Mouse (Mus musculus) ES-Bruce4 (cell line): Measurements from ENCODE around the gene Frem2.

ENCODE experiments used
- CTCF ChIP-seq: IDR thresholded peaks from one replicate; pipeline ENCODE4 v1.8.1; 2011; ENCODE audit warnings: low read depth, low read length
- POLR2A ChIP-seq: IDR thresholded peaks from one replicate; pipeline ENCODE4 v1.8.1; 2011; ENCODE audit warnings: low read length; ENCODE audit not compliant: insufficient read depth

DNA sequence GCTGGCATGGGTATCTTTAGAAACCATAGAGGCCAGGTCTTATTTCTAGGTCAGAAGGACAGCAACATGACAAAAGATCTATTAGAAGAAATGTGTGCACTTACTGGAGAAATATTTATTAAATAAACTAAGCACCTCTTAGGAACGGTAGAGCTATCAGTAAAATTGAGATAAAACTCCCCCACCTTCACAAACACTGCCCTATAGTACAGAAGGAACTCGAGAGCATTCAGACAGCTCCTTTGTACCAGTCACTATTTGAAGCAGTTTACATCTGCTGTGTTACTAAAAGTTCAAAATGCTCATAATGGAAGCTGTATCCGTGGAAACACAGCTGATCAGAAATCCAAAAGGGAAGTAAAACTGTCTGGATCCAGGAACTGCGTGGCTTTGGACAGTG, 26.5 kb downstream of the Frem2 start:
- TF ChIP-seq POLR2A (no peak), CTCF (no peak)
